Comparison of ENCODE assay signal across 31 mouse cellular contexts in genomic region chr6:126783056-126783455, GRCm38 (mm10). TPM values are rescaled to one million over a fixed set of nuclear protein-coding genes. Genes with fewer than 3 reads are reported as not detected.
"Had no signal": no experiment of that assay in that cellular context is flagged by ENCODE, and none has a peak within 500 bp of the region (broad histone marks: within the 10 kb centered on the region; RNA-seq: fewer than 3 reads in every experiment).

No protein-coding gene starts in this region.

- H3K27ac ChIP-seq: limb, embryonic 10.5 days; limb, embryonic 12.5 days; limb, embryonic 13.5 days; limb, embryonic 15.5 days; liver, embryonic 12.5 days; liver, embryonic 13.5 days; liver, embryonic 14.5 days; liver, embryonic 15.5 days; lung, embryonic 15.5 days; macrophage; midbrain, embryonic 10.5 days; midbrain, embryonic 12.5 days; midbrain, embryonic 13.5 days; midbrain, embryonic 15.5 days; neural tube, embryonic 12.5 days; neural tube, embryonic 13.5 days had no signal

- DNase-seq: left cerebral cortex, postnatal 4 days; liver; liver, embryonic 13.5 days; liver, postnatal 0 days; lung, adult 18-20 months; lung, adult 2 months; lung, embryonic 14.5 days; lung, postnatal 10 days; lung, postnatal 14 days; lung, postnatal 36 days; lung, postnatal 4 days; midbrain, embryonic 14.5 days had no signal

- ATAC-seq: liver, embryonic 12.5 days; liver, postnatal 0 days; lung, postnatal 0 days; midbrain, embryonic 13.5 days; midbrain, embryonic 15.5 days; midbrain, embryonic 16.5 days had no signal

- H3K4me1 ChIP-seq: limb, embryonic 13.5 days; limb, embryonic 15.5 days; liver, embryonic 12.5 days; liver, embryonic 13.5 days; liver, embryonic 15.5 days; lung, embryonic 15.5 days; midbrain, embryonic 10.5 days; midbrain, embryonic 12.5 days; midbrain, embryonic 13.5 days; midbrain, embryonic 15.5 days; neural tube, embryonic 12.5 days; neural tube, embryonic 13.5 days had no signal

- H3K4me3 ChIP-seq: limb, embryonic 10.5 days; limb, embryonic 12.5 days; limb, embryonic 13.5 days; limb, embryonic 15.5 days; liver, embryonic 12.5 days; liver, embryonic 13.5 days; liver, embryonic 15.5 days; lung, embryonic 15.5 days; megakaryocyte, embryonic 14.5 days; midbrain, embryonic 10.5 days; midbrain, embryonic 12.5 days; midbrain, embryonic 13.5 days; midbrain, embryonic 15.5 days; myocyte; neural tube, embryonic 12.5 days; neural tube, embryonic 13.5 days had no signal

- H3K27me3 ChIP-seq: limb, embryonic 12.5 days; limb, embryonic 15.5 days; liver, embryonic 13.5 days; liver, embryonic 15.5 days; lung, embryonic 15.5 days; midbrain, embryonic 13.5 days; midbrain, embryonic 15.5 days; neural tube, embryonic 12.5 days; neural tube, embryonic 13.5 days had no signal

RNA-seq across cellular contexts. Expression of gene Kcna6, which starts 42.6 kb away (rescaled TPM):
- polyA plus RNA-seq: macrophage, myocyte had no signal
